Mouse (Mus musculus) stomach, embryonic 14.5 days (tissue): ENCODE measurements around the gene Tex26. TPM values are rescaled to one million over a fixed set of nuclear protein-coding genes. Genes with fewer than 3 reads are reported as not detected.

Experiments
- ATAC-seq: fragments of 200-750 bp; cut with Nextera tagmentation; 2 replicates; pipeline ENCODE4 v1.8.0; 2017; ENCODE audit warnings: low read depth, moderate TSS enrichment; ENCODE audit not compliant: insufficient number of reproducible peaks, insufficient read depth, low FRiP score
- H3K27ac ChIP-seq: fragments of 300-500 bp; sonication (generic); 2 replicates; pipeline ENCODE4 v1.5.1; 2014; ENCODE audit warnings: mild to moderate bottlenecking, low read length, moderate library complexity, mixed read lengths
- H3K27me3 ChIP-seq: fragments of 300-500 bp; sonication (generic); 2 replicates; pipeline ENCODE4 v1.6.1; 2014; ENCODE audit warnings: low read length, control low read depth, mixed read lengths; ENCODE audit not compliant: control insufficient read depth, insufficient read depth
- H3K36me3 ChIP-seq: fragments of 300-500 bp; sonication (generic); 2 replicates; pipeline ENCODE4 v1.6.1; 2014; ENCODE audit warnings: mild to moderate bottlenecking, control low read depth, low read length, moderate library complexity, mixed read lengths; ENCODE audit not compliant: control insufficient read depth, insufficient read depth
- H3K4me1 ChIP-seq: fragments of 300-500 bp; sonication (generic); 2 replicates; pipeline ENCODE4 v1.6.1; 2014; ENCODE audit warnings: low read length, control low read depth, mixed read lengths; ENCODE audit not compliant: control insufficient read depth, insufficient read depth
- H3K4me2 ChIP-seq: fragments of 300-500 bp; sonication (generic); replicated peaks from 2 replicates; pipeline ENCODE4 v1.6.1; 2014; ENCODE audit warnings: low read depth, low read length, control low read depth
- H3K4me3 ChIP-seq: fragments of 300-500 bp; sonication (generic); 2 replicates; pipeline ENCODE4 v1.5.1; 2014; ENCODE audit warnings: low read depth, low read length, control low read depth
- H3K9ac ChIP-seq: fragments of 300-500 bp; sonication (generic); replicated peaks from 2 replicates; pipeline ENCODE4 v1.6.1; 2014; ENCODE audit warnings: low read depth, mild to moderate bottlenecking, control low read depth, low read length, moderate library complexity, mixed read lengths
- H3K9me3 ChIP-seq: fragments of 300-500 bp; sonication (generic); 2 replicates; pipeline ENCODE4 v1.6.1; 2016; ENCODE audit warnings: low read depth, low read length, control low read depth; ENCODE audit not compliant: control insufficient read depth
- WGBS: fragments of 180-500 bp; shearing (Covaris S2); extraction: QIAGEN DNeasy Blood & Tissue Kit; methylation state at CpG from one replicate; pipeline ENCODE4 v1.1.7; 2014; 5-methylcytosine and 5-hydroxymethylcytosine counted together
- polyA plus RNA-seq: library from polyadenylated mRNA; unstranded; fragments of >200 nt; fragmentation: Nextera tagmentation; extraction: Ambion mirVana; gene quantifications from 2 replicates; pipeline ENCODE4 v1.2.1, GENCODE M21; 2014

Gene Tex26
- polyA plus RNA-seq, 1 experiment from 2014 or later: 0.25 TPM

- Histone ChIP-seq H3K27me3 (no peaks in the 10 kb centered on the region), H3K9ac (no peak overlapping the region), H3K36me3 (no peaks in the 10 kb centered on the region), H3K4me1 (peaks cover 10% of the 10 kb centered on the region), H3K4me3 (no peak overlapping the region), H3K4me2 (no peak overlapping the region), H3K27ac (no peak overlapping the region), H3K9me3 (no peaks in the 10 kb centered on the region)
- ATAC-seq: no peak
- 60% methylated on average over 14 of the region's 14 CpGs for WGBS
Observed at GRCm38 (mm10) chr5:149441646-149442276, 2.3 kb downstream of the Tex26 start.

- 56% methylated on average over 15 of the region's 15 CpGs for WGBS
- Histone ChIP-seq H3K4me2 (no peak overlapping the region), H3K9me3 (no peaks in the 10 kb centered on the region), H3K36me3 (no peaks in the 10 kb centered on the region), H3K27me3 (no peaks in the 10 kb centered on the region), H3K4me3 (no peak overlapping the region), H3K9ac (no peak overlapping the region), H3K4me1 (peaks cover 10% of the 10 kb centered on the region), H3K27ac (no peak overlapping the region)
- ATAC-seq: no peak
Observed at GRCm38 (mm10) chr5:149442277-149442660, 2.8 kb downstream of the Tex26 start.

GRCm38 (mm10) chr5:149444451-149444850 is 5.0 kb downstream of the Tex26 start:
- H3K27ac ChIP-seq: no peak overlapping the region
- ATAC-seq: no peak
- H3K36me3 ChIP-seq: no peaks in the 10 kb centered on the region
- no peak overlapping the region for H3K9ac ChIP-seq
- no peak overlapping the region for H3K4me3 ChIP-seq
- peaks cover 3% of the 10 kb centered on the region; the same call in 1 of the 2 replicates for H3K9me3 ChIP-seq
- WGBS: 69% methylated on average over 4 of the region's 4 CpGs
- H3K4me2 ChIP-seq: no peak overlapping the region
- H3K4me1 ChIP-seq: peaks cover 7% of the 10 kb centered on the region
- no peaks in the 10 kb centered on the region for H3K27me3 ChIP-seq

GRCm38 (mm10) chr5:149446495-149446894 is 7.0 kb downstream of the Tex26 start:
- H3K36me3 ChIP-seq: no peaks in the 10 kb centered on the region
- ATAC-seq: no peak
- WGBS: 83% methylated on average over 7 of the region's 7 CpGs
- peaks cover 3% of the 10 kb centered on the region; the same call in 1 of the 2 replicates for H3K9me3 ChIP-seq
- H3K4me2 ChIP-seq: no peak overlapping the region
- H3K27ac ChIP-seq: no peak overlapping the region
- H3K4me1 ChIP-seq: no peaks in the 10 kb centered on the region
- no peak overlapping the region for H3K4me3 ChIP-seq
- no peak overlapping the region for H3K9ac ChIP-seq
- H3K27me3 ChIP-seq: no peaks in the 10 kb centered on the region

- Histone ChIP-seq H3K36me3 (no peaks in the 10 kb centered on the region), H3K27ac (no peak overlapping the region), H3K4me1 (no peaks in the 10 kb centered on the region), H3K9ac (no peak overlapping the region), H3K9me3 (peaks cover 3% of the 10 kb centered on the region; the same call in 1 of the 2 replicates), H3K4me2 (no peak overlapping the region), H3K4me3 (no peak overlapping the region), H3K27me3 (no peaks in the 10 kb centered on the region)
- no peak for ATAC-seq
- 84% methylated on average over 5 of the region's 5 CpGs for WGBS
Observed at GRCm38 (mm10) chr5:149447733-149448132, 8.3 kb downstream of the Tex26 start.

GRCm38 (mm10) chr5:149449406-149449805 is 9.9 kb downstream of the Tex26 start:
- Histone ChIP-seq H3K4me1 (no peaks in the 10 kb centered on the region), H3K4me2 (no peak overlapping the region), H3K27me3 (no peaks in the 10 kb centered on the region), H3K27ac (no peak overlapping the region), H3K4me3 (no peak overlapping the region), H3K36me3 (no peaks in the 10 kb centered on the region), H3K9ac (no peak overlapping the region), H3K9me3 (peaks cover 3% of the 10 kb centered on the region; the same call in 1 of the 2 replicates)
- ATAC-seq: no peak
- WGBS: 89% methylated on average over 7 of the region's 7 CpGs

- Histone ChIP-seq H3K4me1 (no peaks in the 10 kb centered on the region), H3K4me3 (no peak overlapping the region), H3K36me3 (no peaks in the 10 kb centered on the region), H3K9ac (no peak overlapping the region), H3K4me2 (no peak overlapping the region), H3K27me3 (no peaks in the 10 kb centered on the region), H3K27ac (no peak overlapping the region), H3K9me3 (peaks cover 3% of the 10 kb centered on the region; the same call in 1 of the 2 replicates)
- no peak for ATAC-seq
- WGBS: 70% methylated on average over 7 of the region's 7 CpGs
Observed at GRCm38 (mm10) chr5:149451209-149451681, 11.8 kb downstream of the Tex26 start.

GRCm38 (mm10) chr5:149454281-149454680 is 14.8 kb downstream of the Tex26 start:
- Histone ChIP-seq H3K36me3 (no peaks in the 10 kb centered on the region), H3K27me3 (no peaks in the 10 kb centered on the region), H3K9me3 (no peaks in the 10 kb centered on the region), H3K27ac (no peak overlapping the region), H3K4me1 (no peaks in the 10 kb centered on the region), H3K4me3 (no peak overlapping the region), H3K9ac (no peak overlapping the region), H3K4me2 (no peak overlapping the region)
- no peak for ATAC-seq
- 31% methylated on average over 6 of the region's 6 CpGs for WGBS

GRCm38 (mm10) chr5:149456544-149456943 is 17.1 kb downstream of the Tex26 start:
- H3K4me2 ChIP-seq: no peak overlapping the region
- no peak for ATAC-seq
- no peak overlapping the region for H3K9ac ChIP-seq
- no peaks in the 10 kb centered on the region for H3K27me3 ChIP-seq
- no peak overlapping the region for H3K4me3 ChIP-seq
- 72% methylated on average over 7 of the region's 7 CpGs for WGBS
- no peaks in the 10 kb centered on the region for H3K36me3 ChIP-seq
- no peak overlapping the region for H3K27ac ChIP-seq
- 0 out of 2 replicates have a peak, but pooled peaks cover 4% of the 10 kb centered on the region for H3K4me1 ChIP-seq
- H3K9me3 ChIP-seq: no peaks in the 10 kb centered on the region
